Mouse (Mus musculus) thymus, adult 2 months (tissue): ENCODE measurements around the gene Aldh3b1. TPM values are rescaled to one million over a fixed set of nuclear protein-coding genes. Genes with fewer than 3 reads are reported as not detected.

Experiments
- DNase-seq: peaks from one replicate; pipeline ENCODE4 v3.0.0; 2021
- H3K27ac ChIP-seq: fragments of 200-500 bp; 2 replicates; pipeline ENCODE4 v1.5.1; 2012; ENCODE audit warnings: low read length, control low read depth; ENCODE audit not compliant: control insufficient read depth, insufficient read depth
- H3K27me3 ChIP-seq: fragments of 200-500 bp; 2 replicates; pipeline ENCODE4 v1.6.1; 2012; ENCODE audit warnings: mild to moderate bottlenecking, low read length, moderate library complexity, mixed read lengths; ENCODE audit not compliant: control insufficient read depth, insufficient read depth
- H3K36me3 ChIP-seq: fragments of 200-500 bp; 2 replicates; pipeline ENCODE4 v1.6.1; 2012; ENCODE audit warnings: mild to moderate bottlenecking, low read length, moderate library complexity; ENCODE audit not compliant: control insufficient read depth, insufficient read depth
- H3K4me1 ChIP-seq: fragments of 200-500 bp; replicated peaks from 2 replicates; pipeline ENCODE4 v1.6.1; 2012; ENCODE audit warnings: low read length; ENCODE audit not compliant: control insufficient read depth, insufficient read depth
- H3K4me3 ChIP-seq: fragments of 200-500 bp; 2 replicates; pipeline ENCODE4 v1.5.1; 2012; ENCODE audit warnings: mild to moderate bottlenecking, low read length, control low read depth, moderate library complexity; ENCODE audit not compliant: control insufficient read depth, insufficient read depth
- CTCF ChIP-seq: fragments of 200-500 bp; IDR thresholded peaks from 2 replicates; pipeline ENCODE4 v1.5.1; 2012; ENCODE audit warnings: mild to moderate bottlenecking, control low read depth, low read length, moderate library complexity, borderline replicate concordance; ENCODE audit not compliant: control insufficient read depth, poor library complexity, insufficient read depth; ENCODE audit errors: extremely low read depth
- POLR2A ChIP-seq: fragments of 200-500 bp; IDR thresholded peaks from 2 replicates; pipeline ENCODE4 v1.6.1; 2012; ENCODE audit warnings: mild to moderate bottlenecking, low read length, control low read depth, moderate library complexity; ENCODE audit not compliant: control insufficient read depth, poor library complexity, insufficient read depth; ENCODE audit errors: extremely low read depth
- WGBS: fragments of 180-500 bp; shearing (Covaris S2); methylation state at CpG from one replicate; pipeline ENCODE4 v1.1.7; 2018; 5-methylcytosine and 5-hydroxymethylcytosine counted together
- polyA plus RNA-seq: library from polyadenylated mRNA; depleted of rRNA; stranded (reverse); fragments of >200 nt; gene quantifications from 2 replicates; pipeline ENCODE4 v1.2.3, GENCODE M21; 2012

Gene Aldh3b1
- polyA plus RNA-seq, 1 experiment, result 11.7 TPM

- TF ChIP-seq CTCF (no peak), POLR2A (no peak)
- no peak for DNase-seq
- no peaks in the 10 kb centered on the region for H3K4me1 ChIP-seq
- no peaks in the 10 kb centered on the region for H3K36me3 ChIP-seq
- H3K4me3 ChIP-seq, result no peak overlapping the region
- H3K27me3 ChIP-seq, result no peaks in the 10 kb centered on the region
- 84% methylated on average over 3 of the region's 3 CpGs for WGBS
- H3K27ac ChIP-seq, result no peak overlapping the region
Observed at GRCm38 (mm10) chr19:3955033-3955432, 25.4 kb upstream of the Aldh3b1 start.

GRCm38 (mm10) chr19:3952099-3952498, 22.5 kb upstream of the Aldh3b1 start:
- no peaks in the 10 kb centered on the region for H3K36me3 ChIP-seq
- 85% methylated on average over 1 of the region's 1 CpGs for WGBS
- H3K27ac ChIP-seq, result no peak overlapping the region
- H3K4me3 ChIP-seq, result no peak overlapping the region
- H3K4me1 ChIP-seq, result no peaks in the 10 kb centered on the region
- DNase-seq, result no peak
- no peaks in the 10 kb centered on the region for H3K27me3 ChIP-seq
- TF ChIP-seq POLR2A (no peak), CTCF (no peak)

GRCm38 (mm10) chr19:3951461-3951860, 21.9 kb upstream of the Aldh3b1 start:
- H3K36me3 ChIP-seq, result no peaks in the 10 kb centered on the region
- TF ChIP-seq POLR2A (no peak), CTCF (no peak)
- H3K27me3 ChIP-seq, result no peaks in the 10 kb centered on the region
- no peak overlapping the region for H3K4me3 ChIP-seq
- H3K27ac ChIP-seq, result no peak overlapping the region
- no peaks in the 10 kb centered on the region; the same call in 1 of the 2 replicates for H3K4me1 ChIP-seq
- DNase-seq, result no peak

- 98% methylated on average over 3 of the region's 3 CpGs for WGBS
- peaks cover 4% of the 10 kb centered on the region for H3K4me1 ChIP-seq
- H3K27me3 ChIP-seq, result no peaks in the 10 kb centered on the region
- H3K36me3 ChIP-seq, result no peaks in the 10 kb centered on the region
- H3K27ac ChIP-seq, result no peak overlapping the region
- TF ChIP-seq POLR2A (no peak), CTCF (no peak)
- H3K4me3 ChIP-seq, result no peak overlapping the region
- no peak for DNase-seq
Observed at GRCm38 (mm10) chr19:3950331-3950730, 20.7 kb upstream of the Aldh3b1 start.

GRCm38 (mm10) chr19:3948546-3948945, 18.9 kb upstream of the Aldh3b1 start:
- no peak for DNase-seq
- 97% methylated on average over 14 of the region's 14 CpGs for WGBS
- Histone ChIP-seq H3K36me3 (no peaks in the 10 kb centered on the region), H3K4me3 (no peak overlapping the region), H3K27me3 (no peaks in the 10 kb centered on the region), H3K4me1 (peaks cover 8% of the 10 kb centered on the region), H3K27ac (no peak overlapping the region)
- TF ChIP-seq POLR2A (no peak), CTCF (no peak)

GRCm38 (mm10) chr19:3947813-3948212, 18.2 kb upstream of the Aldh3b1 start:
- no peak for TF ChIP-seq POLR2A
- no peak for TF ChIP-seq CTCF
- H3K27ac ChIP-seq, result no peak overlapping the region
- no peak overlapping the region for H3K4me3 ChIP-seq
- no peaks in the 10 kb centered on the region for H3K27me3 ChIP-seq
- WGBS, result 93% methylated on average over 3 of the region's 3 CpGs
- peaks cover 15% of the 10 kb centered on the region for H3K4me1 ChIP-seq
- no peak for DNase-seq
- H3K36me3 ChIP-seq, result no peaks in the 10 kb centered on the region

- Histone ChIP-seq H3K4me3 (no peak overlapping the region), H3K36me3 (no peaks in the 10 kb centered on the region), H3K4me1 (peaks cover 15% of the 10 kb centered on the region), H3K27me3 (no peaks in the 10 kb centered on the region), H3K27ac (no peak overlapping the region)
- peak; percentile 76 for DNase-seq
- 59% methylated on average over 2 of the region's 2 CpGs for WGBS
- TF ChIP-seq CTCF (peak; percentile 67; the same call in 1 of the 2 replicates), POLR2A (no peak)
Observed at GRCm38 (mm10) chr19:3946715-3947114, 17.1 kb upstream of the Aldh3b1 start.
